Mouse (Mus musculus) embryonic fibroblast, embryonic 13.5 days (primary cell): ENCODE measurements around the gene Siglech.

Experiments used
- CTCF ChIP-seq: IDR thresholded peaks from 2 replicates; pipeline ENCODE4 v1.5.1; 2011; ENCODE audit warnings: mild to moderate bottlenecking, control low read depth, low read length, moderate library complexity, borderline replicate concordance; ENCODE audit not compliant: insufficient read depth
- POLR2A ChIP-seq: IDR thresholded peaks from 2 replicates; pipeline ENCODE4 v1.6.1; 2011; ENCODE audit warnings: low read depth, mild to moderate bottlenecking, control low read depth, low read length, moderate library complexity

GRCm38 (mm10) chr7:55809967-55810366, 42.0 kb downstream of the Siglech start:
- TF ChIP-seq CTCF (no peak), POLR2A (no peak)
